Mouse (Mus musculus) B cell, adult (primary cell): Measurements from ENCODE around the gene Mrpl18. TPM values are rescaled to one million over a fixed set of nuclear protein-coding genes. Genes with fewer than 3 reads are reported as not detected.

Experiments
- total RNA-seq: library from RNA; stranded (reverse); gene quantifications from 4 replicates; pipeline ENCODE4 v1.2.4, GENCODE M21; 2023; ENCODE audit not compliant: inconsistent age

Mrpl18 gene
- total RNA-seq = 31.6 to 45.1 TPM (median 34.5 TPM) in 4 replicates

DNA sequence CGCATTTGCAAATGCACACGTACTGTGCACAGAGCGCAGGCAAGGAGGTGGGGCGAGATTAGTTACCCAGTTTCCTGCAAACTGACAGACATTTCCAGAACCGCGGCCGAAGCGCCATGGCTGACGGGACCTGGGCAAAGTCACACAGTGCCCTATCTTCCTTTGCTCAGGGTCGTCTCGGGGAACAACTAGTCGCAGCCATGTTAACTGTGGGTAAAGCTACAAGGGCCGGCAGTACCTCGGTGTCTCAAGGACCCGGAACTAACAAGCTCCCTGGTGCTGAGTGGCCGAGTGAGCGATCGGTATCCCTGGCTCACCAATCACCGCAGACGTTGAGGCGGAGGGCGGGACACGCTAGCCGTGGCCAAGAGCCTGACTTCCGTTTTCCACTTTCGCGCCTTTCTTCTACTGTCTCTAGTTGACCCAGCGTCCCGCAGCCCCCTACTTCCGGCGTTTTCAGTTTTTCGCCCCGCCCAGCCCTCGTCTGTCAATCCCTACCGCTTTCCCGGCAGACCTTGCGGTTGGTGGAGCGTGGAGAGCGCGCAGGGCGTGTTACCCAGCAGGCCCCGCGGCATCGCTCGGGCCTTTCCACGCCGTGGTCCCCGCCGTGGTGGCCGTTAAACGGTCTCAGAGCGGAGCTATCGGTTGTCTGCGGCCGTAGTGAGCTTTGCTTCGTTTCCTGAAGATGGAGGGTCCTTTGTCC, at the start of gene Mrpl18:
Gene Mrpl18, minus strand, starts transcription at position 465 of the 703 bp plus-strand sequence.

DNA sequence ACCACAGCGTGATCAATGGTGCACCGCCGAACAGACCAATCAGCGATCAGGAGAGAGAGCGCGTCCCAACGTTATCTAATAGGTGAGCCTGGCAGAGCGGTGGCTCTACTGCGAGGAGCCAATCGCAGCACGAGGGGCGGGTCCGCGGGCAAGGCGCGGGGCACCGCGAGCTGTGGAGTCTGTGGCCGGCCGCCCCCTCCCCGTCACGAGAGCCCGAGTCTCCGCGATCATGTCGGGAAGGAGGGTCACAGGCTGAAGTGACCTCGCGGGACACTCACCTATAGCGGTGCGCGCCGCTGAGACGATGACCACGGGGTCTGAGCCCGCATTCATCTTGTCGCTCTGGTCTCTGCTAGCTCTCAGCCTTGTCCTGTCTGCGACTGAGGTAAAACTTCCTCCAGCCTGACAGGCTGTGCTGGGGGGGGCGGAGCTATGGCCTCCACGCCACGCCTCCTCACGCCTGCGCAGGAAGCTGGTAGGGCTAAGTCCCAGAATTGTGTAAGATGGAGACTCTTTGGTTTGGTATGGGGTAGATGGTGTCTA, 44.3 kb upstream of the Mrpl18 start, which contains the start of gene Acat2:
Gene Acat2, minus strand, starts transcription at position 417 of the 543 bp plus-strand sequence.

DNA sequence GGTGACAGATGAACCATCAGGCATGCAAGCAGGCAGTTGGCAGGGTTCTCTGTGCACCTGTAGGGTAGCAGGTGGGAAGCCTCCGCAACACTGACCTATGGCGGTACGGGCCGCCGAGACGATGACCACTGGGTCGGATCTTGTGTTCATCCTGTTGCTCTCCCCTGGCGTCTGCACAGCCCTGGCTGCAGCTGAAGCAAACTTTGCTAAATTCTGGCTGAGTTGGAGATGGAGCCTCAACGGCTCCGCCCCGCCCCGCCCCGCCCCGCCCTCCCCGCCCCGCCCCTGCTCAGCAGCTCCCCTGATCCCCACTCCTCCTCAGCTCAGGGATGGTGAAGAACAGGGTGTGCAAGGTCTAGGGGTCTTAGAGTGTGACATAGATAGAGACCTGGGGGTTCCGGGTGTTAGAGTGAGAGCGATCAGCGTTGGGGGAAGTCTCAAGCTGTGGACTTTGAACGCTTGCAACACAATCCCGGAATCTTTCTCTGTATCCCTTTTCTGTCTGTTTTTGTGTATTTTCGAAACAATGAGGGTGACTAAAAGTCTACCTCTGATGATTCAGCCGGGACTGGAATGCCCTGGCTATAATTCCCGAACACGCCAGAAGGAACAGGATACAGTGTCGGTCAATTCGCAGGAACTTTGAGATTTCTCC, 24.1 kb upstream of the Mrpl18 start, which contains the start of gene Acat3:
Gene Acat3, minus strand, starts transcription at position 450 of the 655 bp plus-strand sequence.

GRCm38 (mm10) chr17:12915488-12915880, 661 bp downstream of the Mrpl18 start, which contains the start of gene Tcp1:
Gene Tcp1, plus strand, starts transcription at chr17:12915701.

GRCm38 (mm10) chr17:12909361-12910280, 6.5 kb downstream of the Mrpl18 start, which contains the start of gene Pnldc1:
Gene Pnldc1, minus strand, starts transcription at chr17:12910230.

DNA sequence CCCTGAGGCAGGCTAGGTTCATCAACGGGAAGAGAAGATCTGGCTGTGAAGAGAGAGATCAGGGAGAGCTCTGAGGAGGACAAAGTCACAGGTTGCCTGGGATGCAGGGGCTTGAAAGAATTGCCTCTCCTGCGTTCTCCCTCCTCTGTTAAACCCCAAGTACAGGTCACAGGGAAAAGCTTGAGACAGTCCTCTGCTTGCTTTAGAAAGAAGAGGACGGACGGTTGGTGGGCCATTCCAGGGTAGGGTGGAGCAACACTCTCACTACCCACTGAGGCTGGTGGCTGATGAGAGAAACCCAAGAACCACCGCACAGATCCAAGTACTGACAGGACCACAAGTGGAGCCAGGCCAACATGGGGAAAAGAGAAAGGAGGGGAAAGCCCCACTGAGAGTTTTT, 40.4 kb downstream of the Mrpl18 start, which contains the start of gene Mrgprh:
Gene Mrgprh, plus strand, starts transcription at position 301 of the 400 bp plus-strand sequence.

DNA sequence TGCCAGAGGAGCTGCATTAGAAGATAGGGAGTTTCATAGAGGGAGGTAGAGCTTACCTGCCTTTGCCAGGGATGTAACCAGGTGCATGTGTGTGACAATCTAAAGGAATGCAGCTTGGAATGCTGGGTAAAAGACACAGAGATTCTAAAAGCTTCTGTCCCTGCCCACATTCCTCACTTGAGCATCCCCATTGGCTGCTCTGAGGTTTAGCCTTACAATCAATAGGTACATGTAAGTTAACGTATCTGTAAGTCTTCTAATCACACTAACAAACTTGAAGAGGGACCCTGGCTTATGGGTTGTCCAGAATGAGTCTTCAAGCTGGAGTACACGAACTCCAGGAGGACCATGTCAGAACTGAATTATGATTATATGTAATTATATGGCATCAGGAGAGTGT, 48.1 kb downstream of the Mrpl18 start, which contains the start of gene Mas1:
Gene Mas1, minus strand, starts transcription at position 101 of the 400 bp plus-strand sequence.

Other genes with a start within 250 kb of the Mrpl18 start
- gene Slc22a1, start 240.5 kb downstream of the Mrpl18 start, total RNA-seq = not detected in 4 replicates
- 11.0 to 11.7 TPM (median 11.1 TPM) in 4 replicates for gene Igf2r, start 146.7 kb downstream of the Mrpl18 start, total RNA-seq
- gene Mas1, start 48.2 kb downstream of the Mrpl18 start, total RNA-seq = not detected in 4 replicates
- gene Mrgprh, start 40.3 kb downstream of the Mrpl18 start, total RNA-seq = not detected in 4 replicates
- 0.66 to 5.4 TPM (median 1.2 TPM) in 4 replicates for gene Pnldc1, start 6.1 kb downstream of the Mrpl18 start, total RNA-seq
- gene Tcp1, start 644 bp downstream of the Mrpl18 start, total RNA-seq = 233 to 257 TPM (median 233 TPM) in 4 replicates
- gene Acat3, start 24.3 kb upstream of the Mrpl18 start, total RNA-seq = 1.1 TPM in 1 of 4 replicates, not detected in the others
- gene Acat2, start 44.4 kb upstream of the Mrpl18 start, total RNA-seq = 14.8 to 18.7 TPM (median 16.9 TPM) in 4 replicates
- 98.5 to 107 TPM (median 104 TPM) in 4 replicates for gene Wtap, start 77.8 kb upstream of the Mrpl18 start, total RNA-seq
- gene Sod2, start 90.5 kb upstream of the Mrpl18 start, total RNA-seq = 79.9 to 96.6 TPM (median 88.0 TPM) in 4 replicates
- 0.70 TPM in 1 of 4 replicates, not detected in the others for gene Gpr31b, start 136.0 kb upstream of the Mrpl18 start, total RNA-seq
- not detected in 4 replicates for gene Tcp10b, start 144.8 kb upstream of the Mrpl18 start, total RNA-seq
- gene Unc93a, start 215.5 kb upstream of the Mrpl18 start, total RNA-seq = 0.24 to 0.99 TPM (median 0.48 TPM) in 3 of 4 replicates, not detected in the other